Mouse (Mus musculus) embryonic facial prominence, embryonic 12.5 days (tissue): ENCODE measurements around the gene Lrmda. TPM values are rescaled to one million over a fixed set of nuclear protein-coding genes. Genes with fewer than 3 reads are reported as not detected.

Experiments used
- ATAC-seq: fragments of 200-750 bp; cut with Nextera tagmentation; 2 replicates; pipeline ENCODE4 v1.8.0; 2017; ENCODE audit not compliant: insufficient number of reproducible peaks, insufficient read depth, low FRiP score, low TSS enrichment
- H3K27ac ChIP-seq: fragments of 300-500 bp; sonication (generic); 2 replicates; pipeline ENCODE4 v1.5.1; 2016; ENCODE audit warnings: mild to moderate bottlenecking
- H3K27me3 ChIP-seq: fragments of 300-500 bp; sonication (generic); 2 replicates; pipeline ENCODE4 v1.6.1; 2016; ENCODE audit warnings: mild to moderate bottlenecking, moderate library complexity
- H3K36me3 ChIP-seq: fragments of 300-500 bp; sonication (generic); 2 replicates; pipeline ENCODE4 v1.6.1; 2016; ENCODE audit warnings: mild to moderate bottlenecking
- H3K4me1 ChIP-seq: fragments of 300-500 bp; sonication (generic); 2 replicates; pipeline ENCODE4 v1.6.1; 2016
- H3K4me2 ChIP-seq: fragments of 300-500 bp; sonication (generic); replicated peaks from 2 replicates; pipeline ENCODE4 v1.6.1; 2016; ENCODE audit warnings: mild to moderate bottlenecking, moderate library complexity
- H3K4me3 ChIP-seq: fragments of 300-500 bp; sonication (generic); 2 replicates; pipeline ENCODE4 v1.5.1; 2016; ENCODE audit warnings: mild to moderate bottlenecking
- H3K9ac ChIP-seq: fragments of 300-500 bp; sonication (generic); 2 replicates; pipeline ENCODE4 v1.6.1; 2016; ENCODE audit warnings: mild to moderate bottlenecking, moderate library complexity
- H3K9me3 ChIP-seq: fragments of 300-500 bp; sonication (generic); 2 replicates; pipeline ENCODE4 v1.6.1; 2016; ENCODE audit warnings: mild to moderate bottlenecking, moderate library complexity
- WGBS: fragments of 180-500 bp; shearing (Covaris S2); methylation state at CpG from one replicate; pipeline ENCODE4 v1.1.7; 2016; 5-methylcytosine and 5-hydroxymethylcytosine counted together
- polyA plus RNA-seq: library from polyadenylated mRNA; unstranded; fragments of >200 nt; fragmentation: Nextera tagmentation; extraction: Ambion mirVana; gene quantifications from 2 replicates; pipeline ENCODE4 v1.2.1, GENCODE M21; 2016

The Lrmda gene
- polyA plus RNA-seq, 1 experiment from 2014 or later = 0.28 TPM

DNA sequence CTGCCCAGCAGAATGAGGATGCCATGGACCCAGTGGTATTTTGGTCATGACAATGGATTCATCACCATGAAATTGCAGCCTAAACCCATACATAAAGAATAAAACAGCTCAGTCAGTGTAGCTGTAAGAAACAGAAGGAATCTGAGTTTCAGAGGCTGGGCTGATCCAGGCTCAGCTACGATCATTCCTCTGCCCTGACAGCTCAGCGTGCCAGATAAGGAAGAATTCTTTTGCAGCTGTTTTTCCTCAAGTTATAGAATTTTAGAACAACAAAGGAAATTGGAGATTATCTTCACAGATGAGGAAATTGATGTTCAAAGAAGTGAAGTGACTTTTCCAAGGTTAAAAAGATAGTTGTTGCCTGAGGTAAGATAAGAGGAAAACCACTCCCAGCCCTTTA lies 921.1 kb downstream of the Lrmda start:
- Histone ChIP-seq H3K4me2 (no peak overlapping the region), H3K27me3 (no peaks in the 10 kb centered on the region), H3K9me3 (no peaks in the 10 kb centered on the region), H3K9ac (no peak overlapping the region), H3K27ac (no peak overlapping the region), H3K4me1 (peaks cover 18% of the 10 kb centered on the region), H3K4me3 (no peak overlapping the region), H3K36me3 (no peaks in the 10 kb centered on the region)
- no peak for ATAC-seq
- 52% methylated on average over 2 of the region's 2 CpGs for WGBS

- Histone ChIP-seq H3K9me3 (no peaks in the 10 kb centered on the region), H3K4me3 (no peak overlapping the region), H3K4me1 (peaks cover 8% of the 10 kb centered on the region), H3K27me3 (no peaks in the 10 kb centered on the region), H3K36me3 (no peaks in the 10 kb centered on the region), H3K9ac (no peak overlapping the region), H3K4me2 (no peak overlapping the region), H3K27ac (no peak overlapping the region)
- 89% methylated on average over 2 of the region's 2 CpGs for WGBS
- ATAC-seq = no peak
Measured at GRCm38 (mm10) chr14:22942569-22942968, 923.1 kb downstream of the Lrmda start.

DNA sequence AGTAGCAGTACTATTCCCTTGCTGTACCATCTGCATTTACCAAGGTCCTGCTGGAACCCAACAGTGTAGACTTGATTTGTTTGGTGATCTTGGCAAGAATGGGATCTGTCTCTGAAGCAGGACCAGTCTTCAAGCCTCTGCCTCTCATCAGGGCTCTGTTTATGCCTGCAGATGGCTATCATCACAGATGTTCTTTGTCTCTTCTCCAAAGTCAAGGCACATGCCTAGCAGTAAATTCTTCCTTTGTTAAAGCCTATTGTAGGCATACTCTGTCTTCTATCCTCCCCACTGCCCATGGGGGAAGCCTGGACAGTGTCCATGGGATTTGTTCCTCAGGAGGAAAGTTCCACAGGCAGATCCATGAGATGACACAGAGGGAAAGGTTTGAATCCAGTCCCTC lies 930.0 kb downstream of the Lrmda start:
- Histone ChIP-seq H3K27me3 (no peaks in the 10 kb centered on the region), H3K4me2 (no peak overlapping the region), H3K27ac (no peak overlapping the region), H3K4me3 (no peak overlapping the region), H3K36me3 (no peaks in the 10 kb centered on the region), H3K4me1 (0 out of 2 replicates have a peak, but pooled peaks cover 2% of the 10 kb centered on the region), H3K9ac (no peak overlapping the region), H3K9me3 (no peaks in the 10 kb centered on the region)
- no peak for ATAC-seq

- H3K4me2 ChIP-seq = no peak overlapping the region
- ATAC-seq = no peak
- H3K36me3 ChIP-seq = no peaks in the 10 kb centered on the region
- H3K4me1 ChIP-seq = 0 out of 2 replicates have a peak, but pooled peaks cover 2% of the 10 kb centered on the region
- H3K27me3 ChIP-seq = no peaks in the 10 kb centered on the region
- H3K9ac ChIP-seq = no peak overlapping the region
- no peak overlapping the region for H3K27ac ChIP-seq
- WGBS = 73% methylated on average over 1 of the region's 1 CpGs
- H3K4me3 ChIP-seq = no peak overlapping the region
- H3K9me3 ChIP-seq = no peaks in the 10 kb centered on the region
Measured at GRCm38 (mm10) chr14:22952981-22953380, 933.5 kb downstream of the Lrmda start.

DNA sequence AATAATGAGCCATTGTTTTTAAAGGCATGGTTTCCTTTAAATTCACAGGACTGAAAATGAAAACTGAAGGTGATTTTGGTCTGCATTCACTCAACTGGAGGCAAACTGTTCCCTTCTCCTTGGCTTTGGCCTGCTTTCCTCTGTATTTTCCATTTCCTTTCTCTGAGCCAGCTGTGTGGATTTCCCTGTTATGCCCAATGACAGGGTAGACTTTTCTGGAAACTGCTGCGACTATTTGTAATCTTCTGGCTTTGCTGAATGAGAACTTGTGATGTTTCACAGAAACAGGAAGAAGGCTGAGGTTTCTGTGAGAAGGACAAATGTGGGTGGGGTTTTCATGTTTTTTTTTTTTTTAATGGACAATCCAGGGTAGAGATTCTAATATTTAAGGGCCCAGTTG lies 940.7 kb downstream of the Lrmda start:
- no peak overlapping the region for H3K4me3 ChIP-seq
- no peaks in the 10 kb centered on the region for H3K36me3 ChIP-seq
- H3K4me2 ChIP-seq = no peak overlapping the region
- no peaks in the 10 kb centered on the region for H3K4me1 ChIP-seq
- H3K27me3 ChIP-seq = no peaks in the 10 kb centered on the region
- no peaks in the 10 kb centered on the region for H3K9me3 ChIP-seq
- WGBS = 73% methylated on average over 1 of the region's 1 CpGs
- no peak overlapping the region for H3K27ac ChIP-seq
- H3K9ac ChIP-seq = no peak overlapping the region
- ATAC-seq = no peak

DNA sequence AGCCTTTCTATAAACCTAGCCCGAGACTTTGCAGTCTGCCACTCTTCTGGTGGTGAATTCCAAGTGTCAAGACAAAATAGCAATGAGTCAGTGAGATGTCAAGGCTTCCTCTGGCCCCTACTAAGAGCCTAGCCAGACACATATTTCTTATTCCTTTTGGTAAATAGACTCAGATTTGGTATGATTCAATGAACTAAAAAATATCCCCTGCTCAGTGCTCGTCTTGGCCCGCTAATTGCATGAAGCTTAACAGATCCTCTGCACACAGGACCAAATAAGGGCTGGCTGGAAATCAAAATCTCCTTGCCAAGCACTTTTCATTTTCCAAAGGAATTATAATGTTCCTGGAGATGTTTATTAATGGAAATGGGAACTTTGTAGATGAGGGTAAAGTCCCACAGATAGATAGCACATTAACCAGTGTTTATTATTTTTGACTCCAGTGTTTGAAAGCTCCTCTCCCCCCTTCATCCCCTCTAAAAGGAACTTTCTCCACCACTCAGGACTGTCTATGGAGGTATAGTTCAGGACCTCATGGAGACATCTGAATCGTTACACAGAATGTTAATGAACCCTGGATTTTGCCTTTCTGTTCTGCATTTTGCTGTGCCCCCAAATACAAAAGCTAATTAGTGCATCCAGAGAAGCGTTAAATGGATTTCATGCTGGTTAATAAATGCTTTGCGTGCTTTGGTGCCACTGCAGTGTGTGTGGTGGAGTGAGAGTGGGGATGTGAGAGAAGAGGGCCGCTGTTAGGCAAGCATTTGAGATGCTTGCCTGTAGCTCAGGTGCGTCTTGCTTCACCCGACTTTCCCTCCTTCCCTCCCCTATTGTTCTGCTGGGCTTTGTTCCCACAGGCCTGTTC lies 945.5 kb downstream of the Lrmda start:
- no peak overlapping the region for H3K27ac ChIP-seq
- no peak for ATAC-seq

DNA sequence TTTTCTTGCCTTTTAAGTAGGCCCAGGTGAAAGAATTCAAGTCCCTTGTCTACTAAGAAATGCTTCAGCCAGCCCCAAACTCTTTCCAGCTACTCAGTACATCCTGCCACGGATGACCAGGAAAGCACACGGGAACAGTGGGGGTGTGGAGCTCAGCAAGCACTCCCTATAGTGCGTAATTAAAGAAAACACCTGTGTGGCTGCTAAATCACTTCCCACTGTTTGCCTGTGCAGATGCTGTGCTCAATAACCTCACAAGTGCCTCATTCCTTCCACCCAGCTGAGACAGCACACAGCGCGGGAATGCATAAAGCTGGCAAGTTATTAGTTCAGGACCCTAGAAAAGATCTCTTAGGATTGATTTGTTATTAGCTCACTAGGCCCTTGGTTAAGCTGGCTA lies 949.2 kb downstream of the Lrmda start:
- ATAC-seq = no peak
- Histone ChIP-seq H3K4me1 (no peaks in the 10 kb centered on the region), H3K27ac (no peak overlapping the region), H3K9me3 (no peaks in the 10 kb centered on the region), H3K4me3 (no peak overlapping the region), H3K27me3 (no peaks in the 10 kb centered on the region), H3K9ac (no peak overlapping the region), H3K4me2 (no peak overlapping the region), H3K36me3 (no peaks in the 10 kb centered on the region)
- WGBS = 66% methylated on average over 5 of the region's 5 CpGs

More for the DNA sequence above, 945.5 kb downstream of the Lrmda start:
- WGBS = 74% methylated on average over 9 of the region's 9 CpGs
- Histone ChIP-seq H3K4me1 (no peaks in the 10 kb centered on the region), H3K4me2 (no peak overlapping the region), H3K9ac (no peak overlapping the region), H3K4me3 (no peak overlapping the region), H3K9me3 (no peaks in the 10 kb centered on the region), H3K36me3 (no peaks in the 10 kb centered on the region), H3K27me3 (no peaks in the 10 kb centered on the region)

- Histone ChIP-seq H3K27me3 (no peaks in the 10 kb centered on the region), H3K36me3 (no peaks in the 10 kb centered on the region), H3K4me1 (no peaks in the 10 kb centered on the region), H3K27ac (no peak overlapping the region), H3K9ac (no peak overlapping the region), H3K4me2 (no peak overlapping the region), H3K9me3 (no peaks in the 10 kb centered on the region), H3K4me3 (no peak overlapping the region)
- 84% methylated on average over 2 of the region's 2 CpGs for WGBS
- no peak for ATAC-seq
Measured at GRCm38 (mm10) chr14:22986736-22987135, 967.2 kb downstream of the Lrmda start.

DNA sequence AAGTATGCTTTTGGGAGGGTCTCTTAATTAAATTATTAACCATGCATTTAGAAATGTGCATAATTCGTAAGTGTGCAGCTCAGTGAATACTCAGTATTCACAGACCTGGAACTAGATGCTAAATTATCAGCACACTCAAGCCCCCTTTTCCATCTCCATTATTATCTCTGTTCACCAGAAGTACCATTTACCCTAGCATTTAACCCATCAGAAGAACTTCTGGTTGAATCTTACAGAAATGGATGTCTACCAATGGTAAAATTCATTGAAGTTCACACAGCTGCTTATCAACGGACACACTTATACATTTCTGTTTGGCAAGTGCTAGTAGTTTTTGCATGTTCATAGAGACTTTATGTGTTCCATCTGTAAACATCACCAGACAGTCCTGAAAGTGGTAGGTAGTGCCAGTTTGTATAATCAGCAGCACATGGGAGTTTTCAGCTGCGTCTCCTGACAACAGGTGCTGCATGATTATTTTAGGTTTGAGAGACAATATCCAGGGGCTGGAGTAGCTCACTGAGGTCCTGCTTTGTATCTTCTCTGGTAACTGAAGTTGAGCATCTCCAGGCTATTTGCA lies 968.7 kb downstream of the Lrmda start:
- Histone ChIP-seq H3K4me2 (no peak overlapping the region), H3K9me3 (no peaks in the 10 kb centered on the region), H3K27me3 (no peaks in the 10 kb centered on the region), H3K36me3 (no peaks in the 10 kb centered on the region), H3K9ac (no peak overlapping the region), H3K4me3 (no peak overlapping the region), H3K4me1 (no peaks in the 10 kb centered on the region), H3K27ac (no peak overlapping the region)
- no peak for ATAC-seq
- WGBS = 79% methylated on average over 3 of the region's 3 CpGs

DNA sequence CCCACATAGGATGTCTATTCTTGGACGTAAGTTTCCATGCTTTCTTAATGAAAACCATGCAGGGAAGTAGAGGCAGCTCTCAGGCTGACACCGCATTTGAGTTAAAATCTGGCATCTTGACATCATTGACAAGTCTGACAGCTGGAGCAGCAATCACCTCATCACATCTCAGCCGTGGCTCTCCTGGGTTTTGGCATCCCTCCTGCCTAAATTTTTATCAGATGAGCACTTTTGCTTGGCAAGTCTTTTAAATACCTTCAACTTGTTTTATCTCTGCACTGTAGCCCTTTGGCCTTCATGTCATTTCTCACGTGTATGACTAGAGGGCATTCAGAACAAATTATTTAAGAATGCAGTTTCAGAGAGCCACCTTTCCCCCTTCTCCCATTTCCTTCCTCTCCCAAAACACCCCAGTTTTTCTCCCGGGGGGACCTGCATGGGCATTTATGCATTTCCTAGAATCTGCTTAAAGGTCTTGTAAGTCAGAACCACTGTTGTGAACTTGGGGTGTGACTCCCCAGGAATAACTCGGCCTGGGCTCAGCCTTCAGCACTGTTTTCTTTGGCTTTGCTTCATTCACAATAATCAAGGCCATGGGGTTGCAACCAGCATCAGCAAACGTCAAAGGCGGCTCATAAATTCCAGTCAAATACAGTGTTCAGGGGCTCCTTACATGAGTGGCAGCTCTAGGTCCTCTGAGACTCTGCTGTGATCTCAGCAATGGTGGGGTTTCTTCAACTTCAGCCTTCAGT lies 975.8 kb downstream of the Lrmda start:
- Histone ChIP-seq H3K4me1 (peaks cover 6% of the 10 kb centered on the region; the same call in 1 of the 2 replicates), H3K4me2 (no peak overlapping the region), H3K27ac (no peak overlapping the region), H3K9me3 (no peaks in the 10 kb centered on the region), H3K27me3 (no peaks in the 10 kb centered on the region), H3K4me3 (no peak overlapping the region), H3K36me3 (no peaks in the 10 kb centered on the region), H3K9ac (no peak overlapping the region)
- 38% methylated on average over 8 of the region's 8 CpGs for WGBS
- no peak for ATAC-seq

GRCm38 (mm10) chr14:22998906-22999305 lies 979.4 kb downstream of the Lrmda start:
- H3K27ac ChIP-seq = no peak overlapping the region
- peaks cover 6% of the 10 kb centered on the region; the same call in 1 of the 2 replicates for H3K4me1 ChIP-seq
- 79% methylated on average over 3 of the region's 3 CpGs for WGBS
- H3K4me3 ChIP-seq = no peak overlapping the region
- no peak overlapping the region for H3K9ac ChIP-seq
- H3K9me3 ChIP-seq = no peaks in the 10 kb centered on the region
- no peaks in the 10 kb centered on the region for H3K27me3 ChIP-seq
- H3K4me2 ChIP-seq = no peak overlapping the region
- no peak for ATAC-seq
- H3K36me3 ChIP-seq = no peaks in the 10 kb centered on the region

- H3K36me3 ChIP-seq = no peaks in the 10 kb centered on the region
- WGBS = 53% methylated on average over 1 of the region's 1 CpGs
- H3K9ac ChIP-seq = no peak overlapping the region
- H3K27me3 ChIP-seq = no peaks in the 10 kb centered on the region
- H3K9me3 ChIP-seq = no peaks in the 10 kb centered on the region
- H3K4me3 ChIP-seq = no peak overlapping the region
- H3K4me1 ChIP-seq = peaks cover 10% of the 10 kb centered on the region
- no peak overlapping the region for H3K4me2 ChIP-seq
- ATAC-seq = no peak
- no peak overlapping the region for H3K27ac ChIP-seq
Measured at GRCm38 (mm10) chr14:23011989-23012388, 992.5 kb downstream of the Lrmda start.
